Mouse (Mus musculus) lung, postnatal 25 days (tissue): Measurements from ENCODE around the gene Cep57l1.

Source experiments
- DNase-seq: peaks from one replicate; pipeline ENCODE4 v3.0.0; 2022; ENCODE audit warnings: low spot score

Cep57l1 gene

GRCm38 (mm10) chr10:41816516-41816915 is 6.8 kb upstream of the Cep57l1 start:
- DNase-seq: no peak

GRCm38 (mm10) chr10:41814305-41814853 is 4.7 kb upstream of the Cep57l1 start:
- DNase-seq: no peak

GRCm38 (mm10) chr10:41812566-41812965 is 2.9 kb upstream of the Cep57l1 start:
- no peak for DNase-seq

GRCm38 (mm10) chr10:41810564-41811455 is 1.1 kb upstream of the Cep57l1 start:
- no peak for DNase-seq

- peak; percentile 92 for DNase-seq
Observed at GRCm38 (mm10) chr10:41809080-41809770, 446 bp downstream of the Cep57l1 start.

GRCm38 (mm10) chr10:41805729-41806355 is 3.8 kb downstream of the Cep57l1 start:
- DNase-seq: no peak

- DNase-seq: no peak
Observed at GRCm38 (mm10) chr10:41804711-41805110, 5.0 kb downstream of the Cep57l1 start.

GRCm38 (mm10) chr10:41803467-41803866 is 6.2 kb downstream of the Cep57l1 start:
- no peak for DNase-seq

GRCm38 (mm10) chr10:41797253-41797652 is 12.4 kb downstream of the Cep57l1 start:
- DNase-seq: no peak

GRCm38 (mm10) chr10:41792375-41792774 is 17.3 kb downstream of the Cep57l1 start:
- no peak for DNase-seq

- DNase-seq: no peak
Observed at GRCm38 (mm10) chr10:41767254-41767653, 42.4 kb downstream of the Cep57l1 start.

- no peak for DNase-seq
Observed at GRCm38 (mm10) chr10:41766280-41766679, 43.4 kb downstream of the Cep57l1 start.

- DNase-seq: no peak
Observed at GRCm38 (mm10) chr10:41765586-41765985, 44.1 kb downstream of the Cep57l1 start.

GRCm38 (mm10) chr10:41763741-41764385 is 45.8 kb downstream of the Cep57l1 start:
- no peak for DNase-seq

- no peak for DNase-seq
Observed at GRCm38 (mm10) chr10:41760866-41761265, 48.8 kb downstream of the Cep57l1 start.

GRCm38 (mm10) chr10:41758041-41758440 is 51.6 kb downstream of the Cep57l1 start:
- DNase-seq: no peak

GRCm38 (mm10) chr10:41757226-41757625 is 52.4 kb downstream of the Cep57l1 start:
- DNase-seq: no peak

GRCm38 (mm10) chr10:41751867-41752480 is 57.7 kb downstream of the Cep57l1 start:
- no peak for DNase-seq

GRCm38 (mm10) chr10:41749306-41749705 is 60.4 kb downstream of the Cep57l1 start:
- no peak for DNase-seq

GRCm38 (mm10) chr10:41746554-41746953 is 63.1 kb downstream of the Cep57l1 start:
- DNase-seq: no peak

GRCm38 (mm10) chr10:41744006-41744405 is 65.7 kb downstream of the Cep57l1 start:
- DNase-seq: no peak
